Comparison of ENCODE assay signal across 9 mouse cellular contexts in the genomic region with DNA sequence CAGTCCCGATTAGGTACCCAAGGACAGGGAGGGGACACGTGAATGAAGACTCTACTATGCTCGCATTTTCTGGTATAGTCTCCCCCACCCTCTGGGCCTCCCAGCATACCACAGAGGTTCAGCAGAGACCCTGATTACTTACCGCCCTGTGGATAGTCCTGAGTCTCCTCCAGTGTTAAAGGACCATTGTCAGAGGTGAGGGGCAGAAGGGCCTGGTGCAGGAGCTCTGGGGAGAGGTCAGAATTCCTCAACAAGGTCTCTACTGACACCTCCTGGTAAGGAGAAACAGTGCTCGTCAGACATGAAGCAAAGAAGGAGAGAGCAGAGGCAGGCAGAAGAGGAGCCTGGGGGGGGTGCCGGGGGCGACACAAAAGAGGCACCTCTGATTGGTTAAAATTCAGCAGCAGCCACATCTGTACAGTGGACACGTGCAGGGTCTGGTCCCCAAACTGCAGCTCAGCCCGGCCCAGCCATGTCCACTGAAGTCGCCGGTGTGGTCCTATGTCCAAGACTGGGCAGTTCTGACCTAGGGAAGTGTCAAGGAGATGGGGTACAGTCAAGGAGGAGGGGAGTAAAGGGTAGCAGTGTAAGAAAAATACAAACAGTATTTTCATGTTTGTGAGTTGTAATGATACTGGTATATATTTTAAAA. TPM values are rescaled to one million over a fixed set of nuclear protein-coding genes. Genes with fewer than 3 reads are reported as not detected.
A peak's percentile ranks its signal among the peaks of the same experiment; 100 is the strongest.
DNase-seq lines count a peak whose midpoint lies in the region; ATAC-seq lines count a peak whose summit lies in the region.
"Had no signal": no experiment of that assay in that cellular context is flagged by ENCODE, and none has a peak within 500 bp of the region (broad histone marks: within the 10 kb centered on the region; RNA-seq: fewer than 3 reads in every experiment).

No protein-coding gene starts in this region.

- 50% methylated on average over 11 of the region's 11 CpGs for WGBS in neural tube, embryonic 11.5 days
- 46% methylated on average over 11 of the region's 11 CpGs for WGBS in intestine, embryonic 15.5 days

- no peaks in the 10 kb centered on the region for H3K36me3 ChIP-seq in neural tube, embryonic 11.5 days (ENCODE audit: control insufficient read depth, insufficient read depth, low read length)
- H3K36me3 ChIP-seq in intestine, embryonic 15.5 days = no peaks in the 10 kb centered on the region
- no peaks in the 10 kb centered on the region for H3K36me3 ChIP-seq in splenic B cell, adult 2 months (ENCODE audit: control insufficient read depth, insufficient read depth, low read length, poor library complexity, severe bottlenecking)

- H3K4me1 ChIP-seq in neural tube, embryonic 11.5 days (ENCODE audit: control insufficient read depth, insufficient read depth, low read length) = no peaks in the 10 kb centered on the region
- H3K4me1 ChIP-seq in intestine, embryonic 15.5 days (replicated peaks) = no peaks in the 10 kb centered on the region

- no peak overlapping the region for H3K27ac ChIP-seq in neural tube, embryonic 11.5 days (ENCODE audit: low read depth, low read length)
- H3K27ac ChIP-seq in intestine, embryonic 15.5 days = no peak overlapping the region
- H3K27ac ChIP-seq: embryonic facial prominence, embryonic 13.5 days had no signal

- no peak overlapping the region for H3K4me2 ChIP-seq in neural tube, embryonic 11.5 days (ENCODE audit: low read depth)
- no peak overlapping the region for H3K4me2 ChIP-seq in intestine, embryonic 15.5 days (replicated peaks)
- H3K4me2 ChIP-seq: embryonic facial prominence, embryonic 13.5 days had no signal

- no peaks in the 10 kb centered on the region for H3K9me3 ChIP-seq in neural tube, embryonic 11.5 days (ENCODE audit: control insufficient read depth, low read length)
- no peaks in the 10 kb centered on the region for H3K9me3 ChIP-seq in intestine, embryonic 15.5 days
- H3K9me3 ChIP-seq: embryonic facial prominence, embryonic 13.5 days had no signal

- H3K9ac ChIP-seq in neural tube, embryonic 11.5 days (ENCODE audit: low read length) = no peak overlapping the region
- H3K9ac ChIP-seq in intestine, embryonic 15.5 days = no peak overlapping the region
- H3K9ac ChIP-seq: embryonic facial prominence, embryonic 13.5 days had no signal

- no peak for ATAC-seq in neural tube, embryonic 11.5 days (ENCODE audit: insufficient read depth, low FRiP score, low TSS enrichment)
- ATAC-seq in intestine, embryonic 15.5 days = peak; percentile 45; the same call in 1 of the 2 replicates

- DNase-seq in neural tube, embryonic 11.5 days (ENCODE audit: low spot score) = peak; percentile 43
- DNase-seq in neural tube, embryonic 10.5 days (ENCODE audit: extremely low spot score, low spot score) = no peak
- peak; percentile 68 for DNase-seq in embryo, embryonic 11 days
- peak; percentile 36 for DNase-seq in splenic B cell, adult 2 months (ENCODE audit: low read depth, low spot score)
- DNase-seq in cerebellum, adult 8-10 months = no peak
- DNase-seq in gastrocnemius, adult 8-10 months (ENCODE audit: low spot score in 2 of 2) = no peak

- no peaks in the 10 kb centered on the region for H3K27me3 ChIP-seq in neural tube, embryonic 11.5 days (ENCODE audit: control insufficient read depth, insufficient read depth, low read length)
- no peaks in the 10 kb centered on the region for H3K27me3 ChIP-seq in intestine, embryonic 15.5 days (replicated peaks)
- H3K27me3 ChIP-seq in splenic B cell, adult 2 months (ENCODE audit: control insufficient read depth, insufficient read depth, low read length, poor library complexity, severe bottlenecking) = no peaks in the 10 kb centered on the region
- H3K27me3 ChIP-seq: embryonic facial prominence, embryonic 13.5 days had no signal

- no peak overlapping the region for H3K4me3 ChIP-seq in neural tube, embryonic 11.5 days (ENCODE audit: low read depth, low read length)
- H3K4me3 ChIP-seq in intestine, embryonic 15.5 days (replicated peaks) = no peak overlapping the region
- H3K4me3 ChIP-seq: embryonic facial prominence, embryonic 13.5 days had no signal

RNA-seq across cellular contexts. Expression of a gene that starts 14.7 kb away (rescaled TPM):
- polyA plus RNA-seq in neural tube, embryonic 11.5 days (2014; fragmentation: Nextera tagmentation; extraction: Ambion mirVana) = 55.3 and 64.9 TPM in 2 replicates
- 48.7 and 48.9 TPM in 2 replicates for polyA plus RNA-seq in intestine, embryonic 15.5 days (2015; fragmentation: Nextera tagmentation; extraction: Ambion mirVana)
- 1 to 10 TPM; 5.2 to 8.5 (median 7.1) TPM for total RNA-seq in gastrocnemius, adult 8-10 months (2022)

RNA-seq across cellular contexts. Expression of a gene that starts 23.7 kb away (rescaled TPM):
- polyA plus RNA-seq in neural tube, embryonic 11.5 days (2014; fragmentation: Nextera tagmentation; extraction: Ambion mirVana) = 2.6 and 3.1 TPM in 2 replicates
- polyA plus RNA-seq in intestine, embryonic 15.5 days (2015; fragmentation: Nextera tagmentation; extraction: Ambion mirVana) = 0.24 and 0.26 TPM in 2 replicates
- under 1 TPM; 0.05 to 0.16 (median 0.08) TPM for total RNA-seq in gastrocnemius, adult 8-10 months (2022)
- polyA plus RNA-seq: liver, embryonic 16.5 days had no signal

RNA-seq across cellular contexts. Expression of a gene that starts 35.0 kb away (rescaled TPM):
- polyA plus RNA-seq in neural tube, embryonic 11.5 days (2014; fragmentation: Nextera tagmentation; extraction: Ambion mirVana) = 4.4 and 5.4 TPM in 2 replicates
- polyA plus RNA-seq in intestine, embryonic 15.5 days (2015; fragmentation: Nextera tagmentation; extraction: Ambion mirVana) = 2.8 and 3.4 TPM in 2 replicates
- 10 to 100 TPM; 15.2 to 16.6 (median 15.4) TPM for total RNA-seq in gastrocnemius, adult 8-10 months (2022)

RNA-seq across cellular contexts. Expression of a gene that starts 44.8 kb away (rescaled TPM):
- polyA plus RNA-seq in neural tube, embryonic 11.5 days (2014; fragmentation: Nextera tagmentation; extraction: Ambion mirVana) = 5.9 and 7.7 TPM in 2 replicates
- 7.6 and 8.9 TPM in 2 replicates for polyA plus RNA-seq in intestine, embryonic 15.5 days (2015; fragmentation: Nextera tagmentation; extraction: Ambion mirVana)
- total RNA-seq in gastrocnemius, adult 8-10 months (2022) = 10 to 100 TPM; 81.6 to 89.5 (median 87.8) TPM

Comparison
In these comparisons a context has a peak if more than half of its experiments do, and no peak if none do; other contexts are left out.
1. DNase-seq: peak in neural tube, embryonic 11.5 days (single experiment), embryo, embryonic 11 days (single experiment) and splenic B cell, adult 2 months (single experiment); none in neural tube, embryonic 10.5 days (single experiment), cerebellum, adult 8-10 months (single experiment) and gastrocnemius, adult 8-10 months (0 of 2).